Mouse (Mus musculus): ENCODE data around the gene Usp54. TPM values are rescaled to one million over a fixed set of nuclear protein-coding genes. Genes with fewer than 3 reads are reported as not detected.

The Usp54 gene
- polyA plus RNA-seq, 1 experiment = 14.4 TPM

GRCm38 (mm10) chr14:20520179-20520578 lies 120.7 kb downstream of the Usp54 start:
- Histone ChIP-seq H3K4me1 (ENCODE audit: control insufficient read depth, insufficient read depth, low read length) (no peaks in the 10 kb centered on the region), H3K27ac (ENCODE audit: control insufficient read depth, insufficient read depth, low read depth, low read length) (no peak overlapping the region), H3K36me3 (ENCODE audit: control insufficient read depth, insufficient read depth, low read length) (no peaks in the 10 kb centered on the region), H3K27me3 (ENCODE audit: control insufficient read depth, insufficient read depth, low read length) (no peaks in the 10 kb centered on the region), H3K4me3 (ENCODE audit: control insufficient read depth, low read depth, low read length) (no peak overlapping the region)
- TF ChIP-seq POLR2A (IDR thresholded peaks at IDR 0.05; ENCODE audit: control insufficient read depth, low read depth, low read length) = no peak
- TF ChIP-seq CTCF (IDR thresholded peaks at IDR 0.05; ENCODE audit: control insufficient read depth, insufficient read depth, insufficient replicate concordance, low read depth, low read length) = no peak

GRCm38 (mm10) chr14:20508424-20508823 lies 132.4 kb downstream of the Usp54 start:
- H3K27me3 ChIP-seq (ENCODE audit: control insufficient read depth, insufficient read depth, low read length) = no peaks in the 10 kb centered on the region
- H3K36me3 ChIP-seq (ENCODE audit: control insufficient read depth, insufficient read depth, low read length) = no peaks in the 10 kb centered on the region; the same call in 1 of the 2 replicates
- no peak overlapping the region for H3K4me3 ChIP-seq (ENCODE audit: control insufficient read depth, low read depth, low read length)
- no peak overlapping the region for H3K27ac ChIP-seq (ENCODE audit: control insufficient read depth, insufficient read depth, low read depth, low read length)
- no peaks in the 10 kb centered on the region for H3K4me1 ChIP-seq (ENCODE audit: control insufficient read depth, insufficient read depth, low read length)
- TF ChIP-seq POLR2A (IDR thresholded peaks at IDR 0.05; ENCODE audit: control insufficient read depth, low read depth, low read length) = no peak
- TF ChIP-seq CTCF (IDR thresholded peaks at IDR 0.05; ENCODE audit: control insufficient read depth, insufficient read depth, insufficient replicate concordance, low read depth, low read length) = no peak

DNA sequence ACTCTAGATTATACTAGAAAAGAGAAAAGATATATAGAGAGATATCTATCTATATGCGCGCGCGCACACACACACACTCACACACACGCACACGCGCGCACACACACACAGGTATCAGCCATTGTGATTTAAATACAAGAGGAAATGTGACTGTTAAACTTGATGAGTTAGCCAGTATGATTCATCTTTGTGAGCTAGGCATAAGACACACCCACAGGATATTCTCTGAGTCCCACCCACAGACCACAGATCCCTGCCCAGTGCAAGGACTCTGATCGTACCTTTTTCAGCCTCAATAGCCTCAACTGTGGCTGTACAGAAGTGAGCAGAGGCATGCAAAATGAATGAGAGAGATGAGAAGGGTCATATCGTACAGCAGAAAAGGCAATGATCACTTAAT lies 137.9 kb downstream of the Usp54 start:
- Histone ChIP-seq H3K4me1 (ENCODE audit: control insufficient read depth, insufficient read depth, low read length) (no peaks in the 10 kb centered on the region), H3K27me3 (ENCODE audit: control insufficient read depth, insufficient read depth, low read length) (no peaks in the 10 kb centered on the region), H3K36me3 (ENCODE audit: control insufficient read depth, insufficient read depth, low read length) (peaks cover 4% of the 10 kb centered on the region), H3K4me3 (ENCODE audit: control insufficient read depth, low read depth, low read length) (no peak overlapping the region), H3K27ac (ENCODE audit: control insufficient read depth, insufficient read depth, low read depth, low read length) (no peak overlapping the region)
- TF ChIP-seq CTCF (IDR thresholded peaks at IDR 0.05; ENCODE audit: control insufficient read depth, insufficient read depth, insufficient replicate concordance, low read depth, low read length) = no peak
- TF ChIP-seq POLR2A (IDR thresholded peaks at IDR 0.05; ENCODE audit: control insufficient read depth, low read depth, low read length) = no peak

- peaks cover 4% of the 10 kb centered on the region for H3K36me3 ChIP-seq (ENCODE audit: control insufficient read depth, insufficient read depth, low read length)
- no peaks in the 10 kb centered on the region for H3K27me3 ChIP-seq (ENCODE audit: control insufficient read depth, insufficient read depth, low read length)
- TF ChIP-seq CTCF (IDR thresholded peaks at IDR 0.05; ENCODE audit: control insufficient read depth, insufficient read depth, insufficient replicate concordance, low read depth, low read length) (no peak), POLR2A (IDR thresholded peaks at IDR 0.05; ENCODE audit: control insufficient read depth, low read depth, low read length) (no peak)
- no peaks in the 10 kb centered on the region for H3K4me1 ChIP-seq (ENCODE audit: control insufficient read depth, insufficient read depth, low read length)
- H3K27ac ChIP-seq (ENCODE audit: control insufficient read depth, insufficient read depth, low read depth, low read length) = no peak overlapping the region
- H3K4me3 ChIP-seq (ENCODE audit: control insufficient read depth, low read depth, low read length) = no peak overlapping the region
Measured at GRCm38 (mm10) chr14:20499982-20500381, 140.9 kb downstream of the Usp54 start.

Other genes starting within 250 kb of the Usp54 start
- gene Mrps16, start 247.4 kb downstream of the Usp54 start, polyA plus RNA-seq (2012; rRNA removed) = 14.2 and 14.4 TPM in 2 replicates
- gene Cfap70, start 188.8 kb downstream of the Usp54 start, polyA plus RNA-seq (2012; rRNA removed) = 55.1 and 56.7 TPM in 2 replicates
- gene Anxa7, start 160.9 kb downstream of the Usp54 start, polyA plus RNA-seq (2012; rRNA removed) = 12.2 and 13.6 TPM in 2 replicates
- 1.7 and 2.1 TPM in 2 replicates for gene Mss51, start 144.2 kb downstream of the Usp54 start, polyA plus RNA-seq (2012; rRNA removed)
- gene Ppp3cb, start 94.5 kb downstream of the Usp54 start, polyA plus RNA-seq (2012; rRNA removed) = 7.7 and 10.0 TPM in 2 replicates
- gene Myoz1, start 15.5 kb upstream of the Usp54 start, polyA plus RNA-seq (2012; rRNA removed) = 0.28 and 0.47 TPM in 2 replicates
- 0.38 and 0.60 TPM in 2 replicates for gene Synpo2l, start 27.3 kb upstream of the Usp54 start, polyA plus RNA-seq (2012; rRNA removed)
- gene Sec24c, start 33.2 kb upstream of the Usp54 start, polyA plus RNA-seq (2012; rRNA removed) = 78.2 and 80.7 TPM in 2 replicates
- gene Fut11, start 53.9 kb upstream of the Usp54 start, polyA plus RNA-seq (2012; rRNA removed) = 2.1 and 2.3 TPM in 2 replicates
- gene Chchd1, start 61.9 kb upstream of the Usp54 start, polyA plus RNA-seq (2012; rRNA removed) = 36.1 and 36.2 TPM in 2 replicates
- gene Zswim8, start 66.5 kb upstream of the Usp54 start, polyA plus RNA-seq (2012; rRNA removed) = 149 and 156 TPM in 2 replicates
- 33.2 and 39.0 TPM in 2 replicates for gene Ndst2, start 93.5 kb upstream of the Usp54 start, polyA plus RNA-seq (2012; rRNA removed)
- gene Camk2g, start 153.0 kb upstream of the Usp54 start, polyA plus RNA-seq (2012; rRNA removed) = 16.4 and 18.6 TPM in 2 replicates
- 0.73 and 1.2 TPM in 2 replicates for gene Plau, start 195.6 kb upstream of the Usp54 start, polyA plus RNA-seq (2012; rRNA removed)

Data from testis, adult 2 months (tissue).